Mouse (Mus musculus) forebrain, postnatal 0 days (tissue): ENCODE results near the gene Fam120a. TPM values are rescaled to one million over a fixed set of nuclear protein-coding genes. Genes with fewer than 3 reads are reported as not detected.

ENCODE experiments used
- ATAC-seq: fragments of 200-750 bp; cut with Nextera tagmentation; 2 replicates; pipeline ENCODE4 v1.8.0; 2017; ENCODE audit warnings: mild to moderate bottlenecking, moderate library complexity
- DNase-seq: peaks from one replicate; pipeline ENCODE4 v3.0.0-alpha.2; 2015
- H3K27ac ChIP-seq: fragments of 300-500 bp; sonication (generic); 2 replicates; pipeline ENCODE4 v1.5.1; 2014; ENCODE audit warnings: low read depth, mild to moderate bottlenecking, antibody characterized with exemption, low read length, moderate library complexity, mixed read lengths
- H3K27me3 ChIP-seq: fragments of 300-500 bp; sonication (generic); 2 replicates; pipeline ENCODE4 v1.6.1; 2014; ENCODE audit warnings: mild to moderate bottlenecking, low read length, mixed read lengths; ENCODE audit not compliant: insufficient read depth
- H3K36me3 ChIP-seq: fragments of 300-500 bp; sonication (generic); 2 replicates; pipeline ENCODE4 v1.6.1; 2014; ENCODE audit warnings: mild to moderate bottlenecking, moderate library complexity; ENCODE audit not compliant: insufficient read depth
- H3K4me1 ChIP-seq: fragments of 300-500 bp; sonication (generic); 2 replicates; pipeline ENCODE4 v1.6.1; 2014; ENCODE audit warnings: antibody characterized with exemption; ENCODE audit not compliant: insufficient read depth
- H3K4me2 ChIP-seq: fragments of 300-500 bp; sonication (generic); 2 replicates; pipeline ENCODE4 v1.6.1; 2014; ENCODE audit warnings: low read depth, mild to moderate bottlenecking, moderate library complexity
- H3K4me3 ChIP-seq: fragments of 300-500 bp; sonication (generic); 2 replicates; pipeline ENCODE4 v1.5.1; 2014; ENCODE audit warnings: low read depth, low read length, mixed read lengths
- H3K9ac ChIP-seq: fragments of 300-500 bp; sonication (generic); 2 replicates; pipeline ENCODE4 v1.6.1; 2014; ENCODE audit warnings: mild to moderate bottlenecking
- H3K9me3 ChIP-seq: fragments of 300-500 bp; sonication (generic); 2 replicates; pipeline ENCODE4 v1.6.1; 2016; ENCODE audit warnings: low read length
- CTCF ChIP-seq: sonication (generic); IDR thresholded peaks from 2 replicates; pipeline ENCODE4 v1.5.1; 2016; ENCODE audit warnings: antibody characterized with exemption, control low read depth, low read depth
- WGBS: fragments of 180-500 bp; shearing (Covaris S2); extraction: QIAGEN DNeasy Blood & Tissue Kit; methylation state at CpG from one replicate; pipeline ENCODE4 v1.1.7; 2014; 5-methylcytosine and 5-hydroxymethylcytosine counted together
- polyA plus RNA-seq: library from polyadenylated mRNA; unstranded; fragments of >200 nt; fragmentation: Nextera tagmentation; extraction: Ambion mirVana; gene quantifications from 2 replicates; pipeline ENCODE4 v1.2.1, GENCODE M21; 2015
- total RNA-seq: library from RNA; depleted of rRNA; stranded (reverse); fragments of >200 nt; gene quantifications from 2 replicates; pipeline ENCODE4 v1.2.3, GENCODE M21; 2014; rRNA removed

Gene Fam120a
- total RNA-seq = 45.2 and 59.0 TPM in 2 replicates
- polyA plus RNA-seq = 7.1 and 9.5 TPM in 2 replicates

DNA sequence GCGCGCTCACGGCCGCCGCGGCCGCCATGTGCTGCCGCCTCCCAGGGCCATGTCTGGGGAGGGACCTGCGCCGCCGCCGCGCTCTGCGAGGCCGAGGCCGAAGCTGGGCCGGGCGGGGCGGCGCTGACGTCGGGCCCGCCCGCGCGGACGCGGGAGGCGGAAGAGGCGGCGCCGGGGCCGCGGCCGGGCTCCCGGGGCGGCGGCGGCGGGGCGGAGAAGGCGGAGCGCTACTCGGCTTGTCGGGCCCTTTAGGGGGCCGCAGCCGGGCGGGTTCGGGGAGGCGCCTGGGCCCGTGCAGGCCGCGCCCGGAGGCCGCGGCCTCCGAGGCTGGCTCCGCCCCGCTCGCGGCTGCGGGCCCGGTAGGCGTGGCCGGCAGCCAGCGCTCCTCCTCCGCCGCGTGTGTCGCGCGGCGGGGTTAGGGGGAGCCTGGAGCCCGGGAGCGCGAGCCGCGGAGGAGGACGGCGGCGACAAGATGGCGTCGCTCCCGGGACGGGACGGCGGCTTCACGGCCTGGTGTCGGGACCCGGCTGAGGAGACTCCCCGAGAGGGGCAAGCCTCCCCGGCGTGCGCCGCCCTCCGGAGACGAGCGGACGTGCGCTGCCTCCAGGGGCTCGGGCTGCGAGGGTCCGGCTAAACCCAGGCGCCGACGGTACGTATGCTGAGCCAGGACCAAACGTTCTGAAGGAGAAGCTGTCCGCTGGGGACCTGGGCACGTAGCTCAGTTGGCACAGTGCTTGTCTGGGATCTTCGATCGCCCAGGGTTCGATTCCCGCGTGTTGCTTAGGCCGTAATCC is at the start of gene Fam120a:
Gene Fam120a, minus strand, starts transcription at position 62 of the 794 bp plus-strand sequence.
- peak within 1 kb of the TSS; percentile 97 for H3K27ac ChIP-seq
- H3K27me3 ChIP-seq = no peaks in the 10 kb centered on the region
- H3K4me1 ChIP-seq = 0 out of 2 replicates have a peak, but pooled peaks cover 15% of the 10 kb centered on the region
- no peaks in the 10 kb centered on the region for H3K9me3 ChIP-seq
- peak within 1 kb of the TSS; percentile 94 for H3K4me2 ChIP-seq
- H3K9ac ChIP-seq = peak within 1 kb of the TSS; percentile 87
- TF ChIP-seq CTCF = peak; percentile 65
- WGBS = under 1% methylated on average over 84 of the region's 116 CpGs
- DNase-seq (peak; percentile 92), ATAC-seq (peak; percentile 86)
- H3K4me3 ChIP-seq = peak within 1 kb of the TSS; percentile 80
- H3K36me3 ChIP-seq = no peaks in the 10 kb centered on the region

GRCm38 (mm10) chr13:49017375-49017774 is 49.6 kb upstream of the Fam120a start:
- Histone ChIP-seq H3K9ac (no peak overlapping the region), H3K36me3 (no peaks in the 10 kb centered on the region), H3K27me3 (no peaks in the 10 kb centered on the region), H3K4me2 (no peak overlapping the region), H3K4me3 (no peak overlapping the region), H3K27ac (no peak overlapping the region), H3K4me1 (peaks cover 16% of the 10 kb centered on the region), H3K9me3 (no peaks in the 10 kb centered on the region)
- 94% methylated on average over 1 of the region's 1 CpGs for WGBS
- ATAC-seq (no peak), DNase-seq (no peak)
- TF ChIP-seq CTCF = no peak

- H3K4me3 ChIP-seq = peak overlapping the region; percentile 27
- ATAC-seq = peak; percentile 90
- TF ChIP-seq CTCF = peak; percentile 36
- H3K9ac ChIP-seq = peak overlapping the region; percentile 45
- peak; percentile 94 for DNase-seq
- WGBS = 0% methylated on average over 16 of the region's 16 CpGs
- H3K36me3 ChIP-seq = no peaks in the 10 kb centered on the region
- H3K9me3 ChIP-seq = no peaks in the 10 kb centered on the region
- peak overlapping the region; percentile 53 for H3K4me2 ChIP-seq
- no peaks in the 10 kb centered on the region for H3K27me3 ChIP-seq
- H3K4me1 ChIP-seq = peaks cover 16% of the 10 kb centered on the region
- H3K27ac ChIP-seq = peak overlapping the region; percentile 95
Measured at GRCm38 (mm10) chr13:49016311-49016761, 48.5 kb upstream of the Fam120a start.

DNA sequence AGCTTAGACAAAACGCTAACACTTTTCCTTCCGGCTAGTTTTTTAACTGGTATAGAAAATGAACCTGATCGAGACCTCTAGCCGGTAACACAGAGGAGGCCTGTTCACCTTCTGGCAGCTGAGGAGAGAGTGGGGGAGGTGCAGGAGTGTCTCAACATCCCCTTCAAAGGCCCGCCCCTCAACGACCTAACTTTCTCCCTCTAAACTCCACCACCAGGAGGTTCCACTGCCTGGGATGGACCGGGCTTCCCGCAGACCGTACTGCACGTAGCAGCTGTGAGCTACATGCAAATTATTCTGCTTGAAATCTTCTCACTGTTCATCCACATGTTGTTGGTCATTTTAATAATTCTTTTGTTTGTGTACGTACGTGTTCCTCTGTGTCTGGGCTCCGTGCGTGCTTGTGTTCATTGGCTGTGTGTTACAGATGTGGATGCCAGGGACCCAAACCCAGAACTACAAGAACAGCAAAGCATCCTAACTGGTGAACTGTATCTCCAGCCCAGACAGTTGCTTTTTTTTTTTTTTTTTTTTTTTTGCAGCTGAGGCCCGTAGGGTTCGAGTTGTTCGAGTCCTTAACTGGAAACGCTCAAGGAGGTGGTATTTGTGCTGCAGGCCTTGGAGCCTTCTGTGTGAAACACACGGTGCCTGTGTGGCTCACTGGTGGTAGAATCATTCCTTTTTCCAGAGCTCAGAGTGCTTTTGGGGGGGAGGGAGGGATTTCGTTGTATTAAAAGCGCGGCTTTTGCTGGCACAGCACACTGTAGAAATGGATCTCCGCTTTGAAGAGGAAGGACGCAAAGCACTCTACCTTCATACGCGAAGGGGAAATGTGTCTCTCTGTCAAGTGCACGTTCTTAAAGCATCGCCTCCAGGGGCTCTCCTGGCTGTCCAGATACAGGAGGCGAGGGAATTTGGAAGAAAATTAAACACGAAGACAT is 47.8 kb upstream of the Fam120a start:
- peak; percentile 72 for ATAC-seq
- Histone ChIP-seq H3K27ac (peak overlapping the region; percentile 95), H3K36me3 (no peaks in the 10 kb centered on the region), H3K4me3 (peak overlapping the region; percentile 27), H3K9me3 (no peaks in the 10 kb centered on the region), H3K4me2 (peak overlapping the region; percentile 53), H3K27me3 (no peaks in the 10 kb centered on the region), H3K4me1 (peaks cover 16% of the 10 kb centered on the region), H3K9ac (peak overlapping the region; percentile 45)
- WGBS = 2% methylated on average over 30 of the region's 30 CpGs
- DNase-seq = peak; percentile 35
- peak; percentile 52 for TF ChIP-seq CTCF

DNA sequence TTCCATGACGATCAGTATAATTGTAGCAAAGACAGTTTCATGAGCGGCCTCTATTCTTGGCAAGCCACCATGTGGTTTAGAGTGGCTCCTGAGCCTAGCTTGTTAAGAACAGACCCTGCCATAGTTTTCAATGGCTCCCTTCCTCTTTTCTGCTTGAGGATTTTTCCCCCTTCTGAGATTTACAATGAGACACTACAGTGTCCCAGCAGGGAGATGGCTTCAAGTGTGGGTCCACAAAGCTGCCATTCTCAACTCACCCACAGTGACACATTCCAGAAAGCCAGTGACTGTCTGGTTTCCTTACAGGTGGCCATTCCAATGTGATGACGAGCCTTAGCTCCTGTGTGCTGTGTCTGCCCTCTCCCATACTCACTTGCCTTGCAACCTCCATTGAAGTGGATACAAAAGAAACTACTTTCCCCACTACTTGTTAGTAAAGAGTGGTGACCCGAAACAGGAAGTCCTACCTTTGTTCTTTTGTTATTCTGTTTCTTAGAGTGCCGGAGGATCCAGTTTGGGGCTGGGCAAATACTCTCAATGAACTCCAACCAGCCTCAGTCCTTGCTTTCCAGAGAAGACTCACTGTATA is 45.5 kb upstream of the Fam120a start:
- no peaks in the 10 kb centered on the region for H3K27me3 ChIP-seq
- no peak overlapping the region for H3K27ac ChIP-seq
- TF ChIP-seq CTCF = no peak
- H3K9ac ChIP-seq = no peak overlapping the region
- ATAC-seq (no peak), DNase-seq (no peak)
- peaks cover 16% of the 10 kb centered on the region for H3K4me1 ChIP-seq
- 19% methylated on average over 5 of the region's 5 CpGs for WGBS
- H3K36me3 ChIP-seq = no peaks in the 10 kb centered on the region
- no peaks in the 10 kb centered on the region for H3K9me3 ChIP-seq
- no peak overlapping the region for H3K4me2 ChIP-seq
- H3K4me3 ChIP-seq = no peak overlapping the region

- WGBS = 25% methylated on average over 3 of the region's 3 CpGs
- Histone ChIP-seq H3K9ac (no peak overlapping the region), H3K27ac (no peak overlapping the region), H3K9me3 (no peaks in the 10 kb centered on the region), H3K4me1 (no peaks in the 10 kb centered on the region), H3K27me3 (no peaks in the 10 kb centered on the region), H3K4me2 (no peak overlapping the region), H3K36me3 (no peaks in the 10 kb centered on the region), H3K4me3 (no peak overlapping the region)
- peak; percentile 21 for DNase-seq
- TF ChIP-seq CTCF = no peak
- 0 out of 2 replicates have a peak, but pooled peaks have one; percentile 16 for ATAC-seq
Measured at GRCm38 (mm10) chr13:49001691-49002090, 33.9 kb upstream of the Fam120a start.
